Mouse (Mus musculus) left cerebral cortex, adult 8-10 months (tissue): ENCODE measurements around the gene Hepacam. TPM values are rescaled to one million over a fixed set of nuclear protein-coding genes. Genes with fewer than 3 reads are reported as not detected.

Experiments used
- DNase-seq, 2 experiments: peaks; one replicate each; pipeline ENCODE4 v3.0.0; 2022; ENCODE audit warnings: low spot score in 2 of 2
- total RNA-seq, 4 experiments: library from RNA; stranded (reverse); gene quantifications; 2 replicates each; pipeline ENCODE4 v1.2.4; 2022

Gene Hepacam
- 10 to 100 TPM; 54.1 to 63.1 (median 57.4) TPM for total RNA-seq

- peak in 1 of 2 experiments; percentile 69 for DNase-seq
Measured at GRCm38 (mm10) chr9:37367301-37368080, at the start of gene Hepacam. Gene Hepacam (plus strand): TSS chr9:37367351.

- no peak for DNase-seq
Measured at GRCm38 (mm10) chr9:37329456-37329855, 37.7 kb upstream of the Hepacam start.

- DNase-seq, result no peak
Measured at GRCm38 (mm10) chr9:37345406-37345805, 21.7 kb upstream of the Hepacam start.

GRCm38 (mm10) chr9:37347184-37347987 is 19.8 kb upstream of the Hepacam start:
- no peak for DNase-seq

- peak; percentile 90 to 95 for DNase-seq
Measured at GRCm38 (mm10) chr9:37347988-37348642, 19.0 kb upstream of the Hepacam start, which contains the start of gene Ccdc15. Gene Ccdc15 (minus strand): TSS chr9:37348432.

- DNase-seq, result no peak
Measured at GRCm38 (mm10) chr9:37349050-37349449, 18.1 kb upstream of the Hepacam start.

GRCm38 (mm10) chr9:37351266-37351665 is 15.9 kb upstream of the Hepacam start:
- no peak for DNase-seq

- DNase-seq, result no peak
Measured at GRCm38 (mm10) chr9:37354485-37354884, 12.7 kb upstream of the Hepacam start.

GRCm38 (mm10) chr9:37358713-37359330 is 8.3 kb upstream of the Hepacam start:
- peak; percentile 26 to 74 for DNase-seq

- DNase-seq, result peak in 1 of 2 experiments; percentile 86
Measured at GRCm38 (mm10) chr9:37359331-37360220, 7.6 kb upstream of the Hepacam start.

GRCm38 (mm10) chr9:37362084-37362483 is 5.1 kb upstream of the Hepacam start:
- no peak for DNase-seq

- DNase-seq, result no peak
Measured at GRCm38 (mm10) chr9:37362881-37363280, 4.3 kb upstream of the Hepacam start.

GRCm38 (mm10) chr9:37363551-37363950 is 3.6 kb upstream of the Hepacam start:
- DNase-seq, result no peak

GRCm38 (mm10) chr9:37364392-37364791 is 2.8 kb upstream of the Hepacam start:
- DNase-seq, result no peak

- DNase-seq, result no peak
Measured at GRCm38 (mm10) chr9:37365706-37366105, 1.4 kb upstream of the Hepacam start.

- DNase-seq, result no peak
Measured at GRCm38 (mm10) chr9:37368081-37368830, 1.1 kb downstream of the Hepacam start.

- no peak for DNase-seq
Measured at GRCm38 (mm10) chr9:37368860-37369259, 1.7 kb downstream of the Hepacam start.

GRCm38 (mm10) chr9:37371232-37371801 is 4.2 kb downstream of the Hepacam start:
- no peak for DNase-seq

GRCm38 (mm10) chr9:37375718-37376117 is 8.6 kb downstream of the Hepacam start:
- no peak for DNase-seq
